Mouse (Mus musculus) monocyte, adult 5-6 weeks (primary cell): ENCODE measurements around the gene Ccnf. TPM values are rescaled to one million over a fixed set of nuclear protein-coding genes. Genes with fewer than 3 reads are reported as not detected.

Source experiments
- ATAC-seq: fragments of 153-309, 156-312 bp; replicated peaks from 2 replicates; pipeline ENCODE4 v1.8.0; 2017; ENCODE audit warnings: mild to moderate bottlenecking; ENCODE audit not compliant: low TSS enrichment, insufficient number of reproducible peaks, severe bottlenecking, poor library complexity, low FRiP score
- total RNA-seq: library from RNA; stranded (forward); fragments of 200-1000, 200-491, 200-594 nt; gene quantifications from 3 replicates; pipeline ENCODE4 v1.2.3, GENCODE M21; 2017

The Ccnf gene
- total RNA-seq, 1 experiment from 2014 or later = 4.6 TPM

DNA sequence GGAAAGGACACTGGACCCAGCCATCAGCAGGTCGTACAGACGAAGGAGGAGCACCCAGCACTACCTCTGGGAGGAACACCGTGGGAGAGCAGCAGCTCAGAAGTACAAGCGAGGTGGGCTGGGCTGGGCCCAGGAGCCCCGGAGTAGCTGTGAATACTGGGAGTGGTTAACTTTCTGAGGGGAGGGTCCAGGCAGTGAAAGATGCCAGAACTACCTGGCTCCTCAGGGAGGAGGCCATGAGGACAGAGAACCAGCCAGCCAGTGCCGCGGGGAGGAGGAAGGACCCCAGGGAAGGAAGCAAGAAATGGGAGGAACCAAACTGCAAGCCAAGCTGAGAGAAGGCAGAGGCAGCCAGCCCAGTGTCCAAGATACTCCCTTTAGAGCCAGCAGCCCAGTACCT is 23.3 kb downstream of the Ccnf start:
- no peak for ATAC-seq

- ATAC-seq = no peak
Observed at GRCm38 (mm10) chr17:24226721-24227120, 24.6 kb downstream of the Ccnf start.

- ATAC-seq = no peak
Observed at GRCm38 (mm10) chr17:24225851-24226250, 25.4 kb downstream of the Ccnf start.

DNA sequence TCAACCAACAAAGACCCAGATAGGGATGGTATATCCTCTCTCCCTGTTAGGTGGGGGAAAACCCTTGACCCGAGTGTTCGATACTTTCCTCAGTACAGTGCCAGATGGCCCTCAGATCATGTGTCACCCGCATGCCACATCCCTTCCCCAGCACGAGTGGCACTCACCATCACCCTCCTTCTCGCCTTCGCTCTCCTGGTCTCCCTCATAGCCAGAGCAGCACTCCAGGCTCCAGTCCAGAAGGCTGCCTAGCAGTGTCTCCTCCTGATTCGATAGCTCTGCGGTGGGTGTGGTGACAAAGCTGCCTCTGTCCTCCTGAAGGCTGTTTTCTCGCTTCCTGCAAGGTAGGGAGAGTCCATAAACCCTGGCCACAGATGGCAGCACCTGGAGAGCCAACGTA is 26.5 kb downstream of the Ccnf start:
- no peak for ATAC-seq

DNA sequence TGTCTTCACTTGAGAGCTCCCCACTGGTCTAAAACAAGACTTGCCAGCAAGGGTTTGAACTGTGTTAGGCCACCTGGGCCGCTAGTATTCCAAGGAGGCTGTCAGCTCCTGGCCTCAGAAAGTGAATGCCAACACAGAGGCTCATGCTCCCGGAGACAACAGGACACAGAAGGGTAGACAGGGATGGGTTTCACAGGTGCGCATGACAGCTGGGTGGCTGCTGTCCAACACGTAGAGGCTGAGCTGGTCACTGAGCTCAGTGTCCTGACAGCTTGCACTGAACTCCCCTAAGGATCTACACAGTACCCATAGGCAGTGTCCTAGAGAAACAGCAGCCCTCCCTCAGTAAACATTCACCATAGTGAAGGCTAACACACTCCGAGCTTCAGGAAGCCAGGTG is 27.8 kb downstream of the Ccnf start:
- no peak for ATAC-seq

- ATAC-seq = no peak
Observed at GRCm38 (mm10) chr17:24222653-24223052, 28.6 kb downstream of the Ccnf start.

DNA sequence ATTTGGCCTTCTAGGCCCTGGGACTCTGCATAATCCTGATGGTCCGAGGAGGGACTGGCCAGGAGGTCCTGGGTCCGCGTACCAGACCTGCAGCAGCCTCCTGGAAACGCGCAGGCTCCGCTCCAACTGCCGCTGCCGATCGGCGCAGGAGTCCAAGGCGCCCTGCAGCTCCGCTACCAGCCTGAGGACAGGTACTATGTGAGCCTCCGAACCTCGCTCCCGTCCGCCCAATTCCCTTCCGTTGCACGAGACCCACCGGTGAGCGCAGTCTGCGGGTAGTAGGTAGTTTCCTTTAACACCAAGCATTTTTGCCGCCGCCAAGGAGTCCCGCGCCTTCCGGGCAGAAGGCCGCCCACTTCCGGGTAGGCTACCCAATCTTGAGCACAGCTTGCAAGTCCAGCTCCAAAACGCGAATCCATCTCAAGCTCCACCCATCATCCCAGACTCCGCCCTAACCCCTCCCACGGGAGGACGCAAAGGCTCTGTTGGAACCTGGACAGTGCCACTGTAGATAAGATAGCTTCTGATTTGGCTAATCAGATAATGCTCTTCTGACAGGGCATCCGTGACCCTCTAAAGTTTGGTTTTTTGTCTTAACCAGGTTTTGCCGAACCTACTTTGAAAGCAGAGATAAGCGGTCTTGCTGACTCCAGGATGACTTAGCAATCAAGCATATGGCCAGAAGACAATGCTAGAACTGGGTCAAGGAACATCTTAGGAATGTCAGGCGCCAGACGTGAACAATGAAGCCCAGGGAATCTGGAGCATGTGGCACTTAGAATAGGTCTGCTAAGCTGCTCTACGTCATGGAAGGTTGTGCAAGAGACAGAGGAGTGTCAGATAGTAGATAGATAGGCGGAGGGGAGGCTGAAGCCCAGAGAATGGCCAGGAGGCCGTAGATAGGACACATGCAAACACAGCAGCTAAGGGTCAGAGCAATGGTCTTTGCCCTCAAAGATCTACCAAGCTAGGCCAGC is 30.6 kb downstream of the Ccnf start, which contains the start of gene Tedc2:
Tedc2 (minus strand) TSS at position 417 of the 977 bp plus-strand sequence.
- peak; percentile 97 for ATAC-seq

- no peak for ATAC-seq
Observed at GRCm38 (mm10) chr17:24216836-24217235, 34.4 kb downstream of the Ccnf start.

DNA sequence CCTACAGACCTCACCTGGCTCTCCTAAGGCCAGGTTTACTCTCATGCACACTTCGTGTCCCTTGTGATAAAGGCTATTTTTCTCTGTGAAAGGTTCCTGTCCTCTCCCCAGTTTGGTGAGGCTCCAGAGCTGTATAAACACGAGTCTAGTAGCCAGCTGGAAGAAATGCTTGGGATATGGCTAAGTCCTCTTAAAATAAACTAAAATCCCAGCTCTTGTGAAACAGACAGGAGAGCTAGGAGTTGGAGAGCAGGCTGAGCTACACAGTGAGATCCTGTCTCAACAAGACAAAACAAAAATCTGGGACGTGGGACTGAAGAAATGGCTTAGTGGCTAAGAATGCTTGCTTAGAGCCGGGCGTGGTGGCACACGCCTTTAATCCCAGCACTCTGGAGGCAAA is 38.1 kb downstream of the Ccnf start:
- no peak for ATAC-seq

GRCm38 (mm10) chr17:24212441-24213018 is 38.8 kb downstream of the Ccnf start:
- no peak for ATAC-seq

DNA sequence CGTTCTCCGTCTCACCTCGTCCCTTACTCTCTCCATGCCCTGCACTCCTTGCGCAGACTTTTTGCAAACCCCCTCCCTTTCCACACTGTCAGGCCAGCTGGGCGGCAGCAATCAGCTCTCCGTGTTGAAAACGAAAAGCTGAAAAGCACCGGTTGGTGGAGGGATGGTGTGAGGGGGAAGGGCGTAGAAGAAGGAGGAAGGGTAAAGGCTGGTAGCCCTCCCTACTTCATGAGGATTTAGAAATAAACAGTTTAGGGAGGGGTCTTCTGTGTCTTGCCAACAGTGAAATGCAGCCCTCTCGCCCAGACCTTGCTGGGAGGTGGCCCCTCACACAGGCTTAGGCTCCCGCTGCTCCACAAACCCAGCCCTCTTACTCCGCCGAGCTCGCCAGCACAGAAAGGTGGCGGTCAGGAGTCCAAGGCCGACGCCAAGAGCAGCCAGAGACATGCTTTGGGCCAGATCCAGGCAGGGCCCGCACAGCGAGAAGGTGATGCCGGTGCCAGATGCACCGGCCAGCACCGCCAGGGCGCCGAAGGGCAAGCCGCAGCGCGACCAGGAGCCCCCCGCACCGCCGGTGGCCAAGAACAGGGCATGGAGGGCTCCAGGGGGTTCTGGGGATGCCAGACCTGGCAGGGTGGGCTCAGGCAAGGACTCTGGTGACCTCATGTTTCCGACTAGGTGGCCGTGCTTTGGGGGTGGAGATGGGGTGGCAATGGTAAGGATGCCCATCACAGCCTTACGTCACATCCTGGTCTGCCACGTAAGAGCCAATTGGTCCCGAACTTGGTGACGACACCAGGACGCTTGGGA is 39.4 kb downstream of the Ccnf start:
- peak; percentile 32; the same call in 1 of the 2 replicates for ATAC-seq

DNA sequence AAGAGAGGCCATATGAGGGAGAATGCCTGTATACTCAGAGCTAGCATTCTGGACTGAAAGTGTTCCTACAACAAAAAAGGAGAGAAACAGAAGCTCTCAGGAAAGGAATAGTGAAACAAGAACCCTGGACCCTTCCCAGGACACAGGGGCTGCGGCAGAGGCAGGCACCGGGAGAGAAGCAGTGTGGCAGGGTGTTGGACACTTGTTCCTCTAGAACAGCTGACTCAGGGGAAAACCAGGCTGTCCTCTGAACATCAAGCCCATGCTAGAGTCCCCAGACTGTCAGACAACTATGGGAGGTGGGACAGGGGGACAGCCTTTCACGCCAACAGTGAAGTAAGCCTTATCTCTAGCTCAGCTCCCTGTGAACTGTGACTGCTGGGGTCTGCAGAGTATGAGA is 40.7 kb downstream of the Ccnf start:
- no peak for ATAC-seq

- no peak for ATAC-seq
Observed at GRCm38 (mm10) chr17:24209916-24210240, 41.4 kb downstream of the Ccnf start.

GRCm38 (mm10) chr17:24209043-24209915 is 42.0 kb downstream of the Ccnf start, which contains the start of gene Ntn3:
Gene Ntn3 (minus strand): TSS chr17:24209531.
- ATAC-seq = no peak

DNA sequence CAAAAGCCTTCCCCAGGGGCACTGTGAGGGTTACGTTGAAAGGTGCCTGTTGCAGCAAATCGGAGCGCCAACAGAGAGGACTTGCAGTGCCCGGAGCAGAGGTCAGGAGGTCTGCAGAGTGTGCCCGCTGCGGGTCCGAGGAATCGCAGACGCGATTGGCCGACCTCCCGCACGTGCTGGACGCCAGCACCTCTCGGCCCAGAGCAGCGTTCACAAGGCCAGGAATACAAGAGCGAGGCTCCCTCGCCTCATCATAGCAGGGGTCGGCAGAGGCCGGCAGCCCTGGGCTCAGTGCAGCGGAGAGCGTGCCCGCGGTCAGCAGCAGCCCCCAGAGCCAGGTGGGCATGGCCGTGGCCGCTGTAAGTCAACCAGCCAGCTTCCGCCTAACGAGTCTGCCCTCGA is 42.6 kb downstream of the Ccnf start:
- no peak for ATAC-seq

DNA sequence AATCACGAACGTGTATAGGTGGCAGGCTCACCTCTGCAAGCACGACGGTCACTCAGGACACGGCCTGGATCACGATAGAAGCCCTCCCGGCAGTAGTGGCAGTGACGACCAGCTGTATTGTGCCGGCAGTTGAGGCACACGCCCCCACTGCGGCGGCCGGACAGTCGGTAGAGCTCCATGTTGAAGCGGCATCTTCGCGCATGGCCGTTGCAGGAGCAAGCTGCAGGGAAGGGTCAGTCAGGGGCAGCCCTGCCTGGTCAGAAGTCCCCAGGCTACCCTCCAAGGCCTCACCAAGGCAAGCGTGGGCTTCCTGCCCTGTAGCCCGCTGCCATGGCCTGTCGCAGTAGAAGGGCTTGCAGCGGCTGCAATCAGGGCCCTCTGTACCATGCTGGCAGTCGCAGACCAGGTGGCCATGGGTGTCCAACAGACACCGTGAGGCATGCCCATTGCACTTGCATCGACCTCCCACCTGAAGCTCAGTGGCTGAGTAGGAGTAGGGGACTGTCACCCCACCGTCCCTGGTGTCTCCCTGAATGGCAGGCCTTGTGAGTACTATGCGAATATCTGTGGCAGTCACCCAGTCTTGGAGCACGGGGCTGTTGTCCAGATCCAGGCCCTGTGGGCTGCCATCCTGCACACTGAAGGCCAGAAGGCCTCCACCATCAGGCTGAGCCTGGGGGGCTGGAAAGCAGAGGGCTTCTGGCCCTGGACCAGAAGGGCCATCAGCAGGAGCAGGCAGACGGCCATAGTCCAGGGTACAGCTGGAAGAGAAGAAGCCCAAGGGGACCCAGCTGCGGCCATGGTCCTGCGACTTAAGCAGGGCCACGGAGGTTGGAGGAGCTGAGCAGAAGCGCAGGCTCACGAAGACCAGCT is 43.3 kb downstream of the Ccnf start:
- no peak for ATAC-seq

DNA sequence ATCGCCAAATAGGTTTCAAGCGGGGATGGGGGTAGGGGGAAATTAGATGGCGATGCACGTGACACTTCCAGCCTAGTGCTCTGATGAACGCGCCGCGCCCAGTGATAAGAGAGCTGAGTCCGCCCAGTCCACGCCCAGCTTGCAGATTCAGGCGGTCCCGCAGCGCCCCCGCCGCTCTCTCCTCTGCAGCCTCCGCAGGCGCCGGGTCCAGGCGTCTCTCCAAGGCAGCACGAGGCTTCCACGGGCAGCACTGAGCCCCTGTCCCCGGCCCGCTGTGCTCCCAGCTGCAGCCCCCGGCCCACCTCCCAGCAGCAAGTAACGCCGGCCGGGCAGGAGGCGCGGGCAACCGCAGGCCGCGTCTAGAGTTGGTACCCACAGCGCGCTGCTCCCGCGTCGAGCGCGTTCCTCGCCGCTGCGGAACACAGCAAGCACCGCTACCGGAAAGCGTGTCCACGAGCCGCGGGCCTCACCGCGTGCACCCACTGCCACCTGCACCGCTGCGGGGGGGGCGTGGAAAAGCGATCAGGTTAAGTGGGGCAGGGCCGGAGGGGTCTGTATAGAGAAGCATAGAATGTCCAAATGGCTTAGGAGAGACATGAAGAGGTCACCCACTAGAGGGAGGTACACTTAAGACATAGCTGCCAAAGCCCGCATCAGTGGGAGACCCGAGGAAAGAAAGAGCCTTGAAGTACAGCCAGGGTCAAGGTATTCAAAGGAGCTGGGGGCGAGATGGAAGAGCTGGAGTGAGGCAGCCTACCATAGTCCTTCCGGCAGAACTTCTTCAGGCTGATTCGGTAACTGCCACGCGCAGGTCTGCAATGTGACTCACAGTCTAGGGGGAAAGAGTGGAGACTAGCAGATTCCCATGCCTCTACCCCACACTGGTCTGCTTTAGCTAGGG is 44.6 kb downstream of the Ccnf start:
- ATAC-seq = no peak
